Mouse (Mus musculus): ENCODE data around the gene Spg7. TPM values are rescaled to one million over a fixed set of nuclear protein-coding genes. Genes with fewer than 3 reads are reported as not detected.

The Spg7 gene
- total and polyA plus RNA-seq, 3 experiments: 28.9 to 36.0 TPM; not detected in 1

DNA sequence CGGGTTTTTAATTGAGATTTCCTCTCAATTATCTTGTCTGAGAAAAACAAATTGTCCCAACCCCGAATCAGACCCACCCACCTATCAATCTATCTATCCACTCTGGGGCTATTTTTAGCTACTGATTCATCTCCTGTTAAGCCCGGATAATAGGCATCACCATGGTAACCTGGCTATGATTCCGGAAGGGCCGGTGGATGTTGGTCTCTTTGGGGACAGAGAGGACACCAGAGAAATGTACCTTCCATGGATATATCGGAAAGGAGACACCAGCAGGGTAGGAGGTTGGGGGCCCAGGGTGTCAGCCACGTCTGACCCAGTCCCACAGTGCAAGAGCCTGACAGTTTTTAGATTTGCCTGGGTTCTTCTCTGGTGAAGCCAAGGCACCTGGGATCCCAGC lies 72.7 kb downstream of the Spg7 start:
- Histone ChIP-seq H3K4me3 (ENCODE audit: control insufficient read depth in 1 of 2, insufficient read depth in 1 of 2, low read depth in 2 of 2, low read length in 2 of 2) (no peak overlapping the region), H3K27me3 (ENCODE audit: control insufficient read depth in 1 of 2, insufficient read depth in 2 of 2, low read length in 2 of 2) (no peaks in the 10 kb centered on the region), H3K79me2 (ENCODE audit: control insufficient read depth, insufficient read depth, low read length, poor library complexity) (no peaks in the 10 kb centered on the region), H3K36me3 (ENCODE audit: control insufficient read depth in 1 of 2, insufficient read depth in 2 of 2, low read length in 2 of 2) (no peaks in the 10 kb centered on the region), H3K9ac (ENCODE audit: control insufficient read depth, low read depth, low read length, poor library complexity, severe bottlenecking) (no peak overlapping the region), H3K4me1 (ENCODE audit: control insufficient read depth in 1 of 2, insufficient read depth in 2 of 2, low read length in 2 of 2) (no peaks in the 10 kb centered on the region), H3K9me3 (replicated peaks; ENCODE audit: insufficient read depth, low read length) (no peaks in the 10 kb centered on the region), H3K27ac (ENCODE audit: control insufficient read depth, low read depth, low read length) (no peak overlapping the region)
- TF ChIP-seq JUND (IDR thresholded peaks at IDR 0.05; ENCODE audit: low read depth, low read length) (no peak), TCF12 (IDR thresholded peaks at IDR 0.05; ENCODE audit: low read depth, low read length) (no peak), NRF1 (IDR thresholded peaks at IDR 0.05; ENCODE audit: insufficient read depth, low read depth, low read length, poor library complexity, severe bottlenecking) (no peak), USF1 (IDR thresholded peaks at IDR 0.05; ENCODE audit: low read depth, low read length) (no peak), MYB (IDR thresholded peaks at IDR 0.05; ENCODE audit: low read depth, low read length) (no peak), POLR2AphosphoS5 (IDR thresholded peaks at IDR 0.05; ENCODE audit: borderline replicate concordance, low read depth, low read length) (no peak), ELF1 (IDR thresholded peaks at IDR 0.05; ENCODE audit: low read depth, low read length) (no peak), RAD21 (IDR thresholded peaks at IDR 0.05; ENCODE audit: low read depth, low read length) (no peak), TBP (IDR thresholded peaks at IDR 0.05; ENCODE audit: low read depth, low read length) (no peak), EP300 (IDR thresholded peaks at IDR 0.05; ENCODE audit: low read depth in 1 of 2, low read length in 2 of 2) (no peak), ZC3H11A (IDR thresholded peaks at IDR 0.05; ENCODE audit: low read depth, low read length) (no peak), RCOR1 (IDR thresholded peaks at IDR 0.05; ENCODE audit: low read depth, low read length) (no peak), MYC (IDR thresholded peaks at IDR 0.05; ENCODE audit: low read depth, low read length) (no peak)
- no peak for DNase-seq (ENCODE audit: low read depth, low spot score)

DNA sequence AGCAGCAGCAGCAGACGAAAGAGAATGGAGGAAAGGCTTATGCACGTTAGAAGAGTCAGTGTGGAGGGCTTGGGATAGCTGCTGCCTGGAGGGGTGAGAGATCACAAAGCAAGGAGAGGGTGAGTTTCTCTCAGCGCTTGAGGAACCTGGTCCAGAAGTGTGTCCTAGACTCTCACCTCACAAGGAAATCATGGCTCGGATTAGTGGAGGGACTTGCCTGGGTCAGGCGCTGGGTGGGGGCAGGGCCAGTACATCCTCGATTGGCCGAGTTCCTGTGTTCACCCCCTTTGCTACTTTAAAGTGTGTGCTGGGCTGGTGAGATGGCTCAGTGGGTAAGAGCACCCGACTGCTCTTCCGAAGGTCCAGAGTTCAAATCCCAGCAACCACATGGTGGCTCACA lies 73.1 kb downstream of the Spg7 start:
- no peak for TF ChIP-seq GATA1 (IDR thresholded peaks at IDR 0.05; ENCODE audit: low read depth, low read length)
- TF ChIP-seq JUND (IDR thresholded peaks at IDR 0.05; ENCODE audit: low read depth, low read length): no peak
- no peak for TF ChIP-seq MAFK (IDR thresholded peaks at IDR 0.05; ENCODE audit: borderline replicate concordance, low read depth, low read length)
- no peak for TF ChIP-seq SMC3 (IDR thresholded peaks at IDR 0.05; ENCODE audit: low read depth, low read length)
- no peak for TF ChIP-seq RCOR1 (IDR thresholded peaks at IDR 0.05; ENCODE audit: low read depth, low read length)
- TF ChIP-seq TAL1 (IDR thresholded peaks at IDR 0.05; ENCODE audit: low read length): no peak
- TF ChIP-seq ZMIZ1 (IDR thresholded peaks at IDR 0.05; ENCODE audit: low read depth, low read length): no peak
- no peak for TF ChIP-seq E2F4 (IDR thresholded peaks at IDR 0.05; ENCODE audit: borderline replicate concordance, low read depth, low read length)
- no peak for TF ChIP-seq HCFC1 (IDR thresholded peaks at IDR 0.05; ENCODE audit: low read depth, low read length)
- no peak for TF ChIP-seq MYC (IDR thresholded peaks at IDR 0.05; ENCODE audit: low read depth, low read length)
- no peak for TF ChIP-seq POLR2AphosphoS2 (IDR thresholded peaks at IDR 0.05; ENCODE audit: low read length)
- no peak for TF ChIP-seq TCF12 (IDR thresholded peaks at IDR 0.05; ENCODE audit: low read depth, low read length)
- no peak for TF ChIP-seq BHLHE40 (IDR thresholded peaks at IDR 0.05; ENCODE audit: borderline replicate concordance, low read depth, low read length)
- no peaks in the 10 kb centered on the region for H3K36me3 ChIP-seq (ENCODE audit: control insufficient read depth in 1 of 2, insufficient read depth in 2 of 2, low read length in 2 of 2)
- H3K9ac ChIP-seq (ENCODE audit: control insufficient read depth, low read depth, low read length, poor library complexity, severe bottlenecking): no peak overlapping the region
- H3K4me1 ChIP-seq (ENCODE audit: control insufficient read depth in 1 of 2, insufficient read depth in 2 of 2, low read length in 2 of 2): no peaks in the 10 kb centered on the region
- no peak overlapping the region for H3K4me3 ChIP-seq (ENCODE audit: control insufficient read depth in 1 of 2, insufficient read depth in 1 of 2, low read depth in 2 of 2, low read length in 2 of 2)
- H3K27ac ChIP-seq (ENCODE audit: control insufficient read depth, low read depth, low read length): no peak overlapping the region
- H3K9me3 ChIP-seq (replicated peaks; ENCODE audit: insufficient read depth, low read length): no peaks in the 10 kb centered on the region
- no peaks in the 10 kb centered on the region for H3K79me2 ChIP-seq (ENCODE audit: control insufficient read depth, insufficient read depth, low read length, poor library complexity)
- no peaks in the 10 kb centered on the region for H3K27me3 ChIP-seq (ENCODE audit: control insufficient read depth in 1 of 2, insufficient read depth in 2 of 2, low read length in 2 of 2)
- no peak for DNase-seq (ENCODE audit: low read depth, low spot score)

All from MEL (cell line).